Mouse (Mus musculus) stomach, embryonic 14.5 days (tissue): ENCODE results near the gene Gamt. TPM values are rescaled to one million over a fixed set of nuclear protein-coding genes. Genes with fewer than 3 reads are reported as not detected.

Source experiments
- ATAC-seq: fragments of 200-750 bp; cut with Nextera tagmentation; 2 replicates; pipeline ENCODE4 v1.8.0; 2017; ENCODE audit warnings: low read depth, moderate TSS enrichment; ENCODE audit not compliant: insufficient number of reproducible peaks, insufficient read depth, low FRiP score
- H3K27ac ChIP-seq: fragments of 300-500 bp; sonication (generic); 2 replicates; pipeline ENCODE4 v1.5.1; 2014; ENCODE audit warnings: mild to moderate bottlenecking, low read length, moderate library complexity, mixed read lengths
- H3K27me3 ChIP-seq: fragments of 300-500 bp; sonication (generic); 2 replicates; pipeline ENCODE4 v1.6.1; 2014; ENCODE audit warnings: low read length, control low read depth, mixed read lengths; ENCODE audit not compliant: control insufficient read depth, insufficient read depth
- H3K36me3 ChIP-seq: fragments of 300-500 bp; sonication (generic); 2 replicates; pipeline ENCODE4 v1.6.1; 2014; ENCODE audit warnings: mild to moderate bottlenecking, control low read depth, low read length, moderate library complexity, mixed read lengths; ENCODE audit not compliant: control insufficient read depth, insufficient read depth
- H3K4me1 ChIP-seq: fragments of 300-500 bp; sonication (generic); 2 replicates; pipeline ENCODE4 v1.6.1; 2014; ENCODE audit warnings: low read length, control low read depth, mixed read lengths; ENCODE audit not compliant: control insufficient read depth, insufficient read depth
- H3K4me2 ChIP-seq: fragments of 300-500 bp; sonication (generic); replicated peaks from 2 replicates; pipeline ENCODE4 v1.6.1; 2014; ENCODE audit warnings: low read depth, low read length, control low read depth
- H3K4me3 ChIP-seq: fragments of 300-500 bp; sonication (generic); 2 replicates; pipeline ENCODE4 v1.5.1; 2014; ENCODE audit warnings: low read depth, low read length, control low read depth
- H3K9ac ChIP-seq: fragments of 300-500 bp; sonication (generic); replicated peaks from 2 replicates; pipeline ENCODE4 v1.6.1; 2014; ENCODE audit warnings: low read depth, mild to moderate bottlenecking, control low read depth, low read length, moderate library complexity, mixed read lengths
- H3K9me3 ChIP-seq: fragments of 300-500 bp; sonication (generic); 2 replicates; pipeline ENCODE4 v1.6.1; 2016; ENCODE audit warnings: low read depth, low read length, control low read depth; ENCODE audit not compliant: control insufficient read depth
- WGBS: fragments of 180-500 bp; shearing (Covaris S2); extraction: QIAGEN DNeasy Blood & Tissue Kit; methylation state at CpG from one replicate; pipeline ENCODE4 v1.1.7; 2014; 5-methylcytosine and 5-hydroxymethylcytosine counted together
- polyA plus RNA-seq: library from polyadenylated mRNA; unstranded; fragments of >200 nt; fragmentation: Nextera tagmentation; extraction: Ambion mirVana; gene quantifications from 2 replicates; pipeline ENCODE4 v1.2.1, GENCODE M21; 2014

Gamt gene
- polyA plus RNA-seq, 1 experiment from 2014 or later, result 32.1 TPM

- Histone ChIP-seq H3K27ac (no peak overlapping the region), H3K4me3 (no peak overlapping the region), H3K9ac (no peak overlapping the region), H3K4me2 (no peak overlapping the region), H3K27me3 (no peaks in the 10 kb centered on the region), H3K4me1 (peaks cover 16% of the 10 kb centered on the region), H3K36me3 (peaks cover 49% of the 10 kb centered on the region), H3K9me3 (no peaks in the 10 kb centered on the region)
- 92% methylated on average over 14 of the region's 14 CpGs for WGBS
- no peak for ATAC-seq
Measured at GRCm38 (mm10) chr10:80258752-80259462, 1.9 kb downstream of the Gamt start.

DNA sequence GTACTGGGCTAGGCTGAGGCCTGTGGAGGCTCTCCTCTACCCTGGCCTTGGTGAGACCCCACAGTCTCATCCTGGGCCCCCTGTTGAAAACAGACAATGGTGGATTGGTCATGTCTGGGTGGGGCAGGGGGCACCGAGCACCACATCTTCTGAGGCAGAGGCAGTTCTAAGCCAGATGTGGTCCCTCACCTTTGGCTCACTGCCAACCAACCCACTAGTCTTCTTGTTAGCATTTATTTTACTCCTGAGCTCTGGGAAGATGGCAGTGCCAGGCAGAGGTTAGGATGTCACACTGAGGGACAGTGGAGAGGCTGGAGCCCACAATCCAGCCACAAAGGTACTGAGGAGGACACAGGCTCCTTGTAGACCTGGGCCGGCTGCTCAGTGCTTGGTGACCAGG, 2.9 kb downstream of the Gamt start:
- no peak overlapping the region for H3K4me3 ChIP-seq
- H3K27ac ChIP-seq, result no peak overlapping the region
- H3K27me3 ChIP-seq, result no peaks in the 10 kb centered on the region
- ATAC-seq, result no peak
- H3K4me1 ChIP-seq, result peaks cover 16% of the 10 kb centered on the region
- no peak overlapping the region for H3K9ac ChIP-seq
- H3K36me3 ChIP-seq, result peaks cover 56% of the 10 kb centered on the region
- H3K9me3 ChIP-seq, result no peaks in the 10 kb centered on the region
- 90% methylated on average over 2 of the region's 2 CpGs for WGBS
- H3K4me2 ChIP-seq, result no peak overlapping the region

- 93% methylated on average over 5 of the region's 5 CpGs for WGBS
- Histone ChIP-seq H3K27ac (no peak overlapping the region), H3K27me3 (no peaks in the 10 kb centered on the region), H3K4me2 (no peak overlapping the region), H3K36me3 (peaks cover 56% of the 10 kb centered on the region), H3K4me1 (peaks cover 12% of the 10 kb centered on the region), H3K9me3 (no peaks in the 10 kb centered on the region), H3K9ac (no peak overlapping the region), H3K4me3 (no peak overlapping the region)
- no peak for ATAC-seq
Measured at GRCm38 (mm10) chr10:80255881-80256535, 4.8 kb downstream of the Gamt start.

GRCm38 (mm10) chr10:80254331-80255297, 6.2 kb downstream of the Gamt start:
- no peak overlapping the region for H3K4me3 ChIP-seq
- H3K4me1 ChIP-seq, result peaks cover 17% of the 10 kb centered on the region
- H3K36me3 ChIP-seq, result peaks cover 56% of the 10 kb centered on the region
- no peak overlapping the region for H3K9ac ChIP-seq
- H3K4me2 ChIP-seq, result no peak overlapping the region
- no peaks in the 10 kb centered on the region for H3K9me3 ChIP-seq
- no peak for ATAC-seq
- 92% methylated on average over 26 of the region's 26 CpGs for WGBS
- no peak overlapping the region for H3K27ac ChIP-seq
- no peaks in the 10 kb centered on the region for H3K27me3 ChIP-seq

GRCm38 (mm10) chr10:80253551-80253950, 7.3 kb downstream of the Gamt start:
- 81% methylated on average over 6 of the region's 6 CpGs for WGBS
- Histone ChIP-seq H3K27me3 (no peaks in the 10 kb centered on the region), H3K9ac (no peak overlapping the region), H3K9me3 (no peaks in the 10 kb centered on the region), H3K4me3 (no peak overlapping the region), H3K4me1 (peaks cover 11% of the 10 kb centered on the region), H3K36me3 (peaks cover 50% of the 10 kb centered on the region), H3K4me2 (no peak overlapping the region), H3K27ac (no peak overlapping the region)
- ATAC-seq, result no peak

DNA sequence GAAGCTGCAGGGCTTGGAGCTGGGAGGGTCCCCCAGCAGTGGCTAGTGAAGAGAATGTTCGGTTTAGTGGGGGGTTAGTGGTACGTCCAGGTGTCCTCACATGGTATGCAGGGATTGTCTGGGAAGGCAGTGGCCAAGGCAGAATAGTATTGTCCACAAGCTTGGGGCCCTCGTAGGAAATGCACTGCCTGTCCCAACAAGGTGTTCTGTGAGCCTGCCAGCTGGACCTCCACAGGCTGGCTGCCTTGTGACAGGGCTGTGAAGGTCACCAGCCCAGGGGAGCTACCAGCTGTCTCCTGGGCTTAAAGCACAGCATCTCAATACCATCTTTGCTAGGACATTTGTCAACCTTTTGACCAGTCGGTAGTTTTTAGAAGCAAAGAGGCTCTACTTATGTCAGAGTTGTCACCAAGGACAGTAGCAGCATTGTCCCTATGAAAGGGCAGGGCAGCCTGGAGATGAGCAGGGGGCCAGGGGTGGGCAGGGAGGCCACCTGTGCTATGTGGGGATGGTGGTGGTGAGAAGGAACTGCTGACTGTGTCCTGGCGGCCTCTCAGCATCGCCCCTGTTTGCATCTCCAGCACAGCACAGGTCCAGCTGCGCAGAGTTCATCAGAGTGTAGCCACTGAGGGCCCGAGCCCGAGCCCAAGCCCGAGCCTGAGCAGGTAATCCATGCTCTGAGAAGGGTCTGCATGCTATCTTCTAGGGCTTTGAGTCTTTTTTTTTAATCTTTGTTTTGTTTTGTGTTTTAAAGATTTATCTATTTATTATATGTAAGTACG, 8.1 kb downstream of the Gamt start:
- Histone ChIP-seq H3K36me3 (peaks cover 41% of the 10 kb centered on the region), H3K9ac (no peak overlapping the region), H3K4me3 (no peak overlapping the region), H3K27ac (no peak overlapping the region), H3K4me1 (peaks cover 11% of the 10 kb centered on the region), H3K27me3 (no peaks in the 10 kb centered on the region), H3K4me2 (no peak overlapping the region), H3K9me3 (no peaks in the 10 kb centered on the region)
- 89% methylated on average over 11 of the region's 11 CpGs for WGBS
- no peak for ATAC-seq

- no peak for ATAC-seq
- Histone ChIP-seq H3K36me3 (peaks cover 37% of the 10 kb centered on the region), H3K4me3 (no peak overlapping the region), H3K27me3 (no peaks in the 10 kb centered on the region), H3K4me1 (peaks cover 11% of the 10 kb centered on the region), H3K9me3 (no peaks in the 10 kb centered on the region), H3K4me2 (no peak overlapping the region), H3K27ac (no peak overlapping the region), H3K9ac (no peak overlapping the region)
Measured at GRCm38 (mm10) chr10:80252011-80252410, 8.8 kb downstream of the Gamt start.

- 80% methylated on average over 4 of the region's 4 CpGs for WGBS
Measured at GRCm38 (mm10) chr10:80250573-80250972, 10.2 kb downstream of the Gamt start.

More at GRCm38 (mm10) chr10:80250573-80250972, 10.2 kb downstream of the Gamt start:
- H3K4me3 ChIP-seq, result no peak overlapping the region
- no peak overlapping the region for H3K27ac ChIP-seq
- ATAC-seq, result no peak
- H3K27me3 ChIP-seq, result no peaks in the 10 kb centered on the region
- no peak overlapping the region for H3K4me2 ChIP-seq
- H3K36me3 ChIP-seq, result peaks cover 22% of the 10 kb centered on the region
- H3K4me1 ChIP-seq, result peaks cover 11% of the 10 kb centered on the region
- H3K9ac ChIP-seq, result no peak overlapping the region
- no peaks in the 10 kb centered on the region for H3K9me3 ChIP-seq
